Comparison of ENCODE assay signal across 5 mouse cellular contexts in the genomic region with DNA sequence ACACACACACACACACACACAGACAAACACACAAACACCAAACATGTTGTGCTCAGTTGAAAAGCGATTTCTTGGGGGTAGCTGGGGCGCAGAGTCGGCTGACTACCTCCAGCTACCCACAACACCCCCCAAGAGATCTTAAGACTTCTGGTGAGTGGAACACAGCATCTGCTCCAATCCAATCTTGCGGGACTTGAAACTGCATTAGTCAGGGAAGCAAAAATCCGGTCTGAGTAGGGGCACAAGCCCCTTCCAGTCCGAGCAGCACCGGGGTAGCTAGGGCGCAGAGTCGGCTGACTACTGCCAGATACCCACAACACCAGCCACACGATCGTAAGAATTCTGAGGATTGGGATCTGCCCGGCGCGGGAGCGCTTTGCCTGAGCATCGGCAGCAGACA. TPM values are rescaled to one million over a fixed set of nuclear protein-coding genes. Genes with fewer than 3 reads are reported as not detected.
"Had no signal": no experiment of that assay in that cellular context is flagged by ENCODE, and none has a peak within 500 bp of the region (broad histone marks: within the 10 kb centered on the region; RNA-seq: fewer than 3 reads in every experiment).

No protein-coding gene starts in this region.

RNA-seq across cellular contexts. Expression of gene Sult1c2, which starts 42.2 kb away (rescaled TPM):
- total RNA-seq: neutrophil, adult 5-6 weeks had no signal
- polyA plus RNA-seq: neural tube, embryonic 14.5 days; neural tube, embryonic 15.5 days; stomach, embryonic 14.5 days; testis, adult 2 months had no signal
